Mouse (Mus musculus): Measurements from ENCODE around the gene Ccdc47. TPM values are rescaled to one million over a fixed set of nuclear protein-coding genes. Genes with fewer than 3 reads are reported as not detected.
"Not testable (repeated sequence)": the region's sequence is repeated elsewhere in the genome, so short reads cannot be mapped to it uniquely, and the experiment has no call there.

Gene Ccdc47
- polyA plus RNA-seq, 1 experiment from 2014 or later = 71.0 TPM

GRCm38 (mm10) chr11:106254767-106255166 lies 38.6 kb upstream of the Ccdc47 start:
- Histone ChIP-seq H3K4me1 (ENCODE audit: control insufficient read depth, insufficient read depth, low read length) (peaks cover 16% of the 10 kb centered on the region), H3K4me3 (ENCODE audit: low read depth, low read length) (peak overlapping the region; percentile 79), H3K9me3 (replicated peaks; ENCODE audit: control insufficient read depth, low read length) (no peaks in the 10 kb centered on the region), H3K4me2 (ENCODE audit: low read length) (peak overlapping the region; percentile 98), H3K36me3 (ENCODE audit: control insufficient read depth, insufficient read depth, low read length) (peaks cover 55% of the 10 kb centered on the region), H3K9ac (ENCODE audit: low read length) (peak overlapping the region; percentile 87; the same call in 1 of the 2 replicates), H3K27ac (ENCODE audit: low read depth, low read length) (no peak overlapping the region), H3K27me3 (replicated peaks; ENCODE audit: control insufficient read depth, insufficient read depth, low read length) (no peaks in the 10 kb centered on the region)
- no peak for ATAC-seq
- no peak for DNase-seq (ENCODE audit: low spot score)
- 28% methylated on average over 2 of the region's 2 CpGs for WGBS

DNA sequence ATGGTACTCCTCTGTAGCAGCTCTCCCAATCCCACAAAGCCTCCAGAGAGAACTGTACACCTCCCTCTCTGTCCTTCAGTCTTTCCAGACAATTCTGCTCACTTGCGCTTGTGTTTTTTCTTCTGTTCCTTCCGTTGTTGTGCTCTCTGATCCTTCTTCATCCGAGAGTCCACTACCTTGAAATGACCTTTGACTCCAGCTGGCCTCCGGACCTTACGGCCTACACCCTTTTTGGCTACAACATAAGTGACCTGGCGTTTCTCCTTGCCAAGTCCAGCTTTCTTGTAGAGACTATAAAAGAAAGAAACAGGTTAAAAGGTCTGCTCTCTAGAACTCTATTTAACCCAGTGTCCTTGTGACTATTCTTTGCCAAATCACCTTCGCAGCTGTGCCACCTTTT lies 33.2 kb upstream of the Ccdc47 start:
- H3K36me3 ChIP-seq (ENCODE audit: control insufficient read depth, insufficient read depth, low read length) = peaks cover 88% of the 10 kb centered on the region

DNA sequence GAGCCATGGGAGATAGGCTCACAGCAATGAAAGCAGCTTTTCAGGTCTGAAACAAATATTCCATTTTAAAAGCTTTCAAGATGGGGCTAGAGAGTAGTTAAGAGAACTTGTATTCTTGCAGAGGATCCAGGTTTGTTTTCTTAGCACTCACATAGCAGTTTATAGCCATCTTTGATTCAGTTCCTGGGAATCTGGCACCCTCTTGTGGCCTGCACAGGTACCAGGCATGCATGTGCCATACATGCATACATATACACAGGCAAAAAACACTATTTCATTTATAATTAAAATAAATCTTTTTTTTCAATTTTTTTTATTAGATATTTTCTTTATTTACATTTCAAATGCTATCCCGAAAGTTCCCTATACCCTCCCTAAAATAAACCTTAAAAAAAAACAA lies 30.7 kb upstream of the Ccdc47 start:
- no peaks in the 10 kb centered on the region for H3K9me3 ChIP-seq (replicated peaks; ENCODE audit: control insufficient read depth, low read length)
- DNase-seq (ENCODE audit: low spot score) (no peak), ATAC-seq (no peak)
- 93% methylated on average over 1 of the region's 1 CpGs for WGBS
- H3K9ac ChIP-seq (ENCODE audit: low read length) = no peak overlapping the region
- H3K4me1 ChIP-seq (ENCODE audit: control insufficient read depth, insufficient read depth, low read length) = no peaks in the 10 kb centered on the region
- H3K36me3 ChIP-seq (ENCODE audit: control insufficient read depth, insufficient read depth, low read length) = peaks cover 98% of the 10 kb centered on the region
- no peak overlapping the region for H3K4me2 ChIP-seq (ENCODE audit: low read length)
- H3K4me3 ChIP-seq (ENCODE audit: low read depth, low read length) = no peak overlapping the region
- H3K27ac ChIP-seq (ENCODE audit: low read depth, low read length) = no peak overlapping the region
- H3K27me3 ChIP-seq (replicated peaks; ENCODE audit: control insufficient read depth, insufficient read depth, low read length) = no peaks in the 10 kb centered on the region

More for the DNA sequence above, 33.2 kb upstream of the Ccdc47 start:
- Histone ChIP-seq H3K9ac (ENCODE audit: low read length) (no peak overlapping the region), H3K4me1 (ENCODE audit: control insufficient read depth, insufficient read depth, low read length) (peaks cover under 1% of the 10 kb centered on the region; the same call in 1 of the 2 replicates), H3K4me3 (ENCODE audit: low read depth, low read length) (no peak overlapping the region), H3K9me3 (replicated peaks; ENCODE audit: control insufficient read depth, low read length) (no peaks in the 10 kb centered on the region), H3K27ac (ENCODE audit: low read depth, low read length) (no peak overlapping the region), H3K4me2 (ENCODE audit: low read length) (no peak overlapping the region), H3K27me3 (replicated peaks; ENCODE audit: control insufficient read depth, insufficient read depth, low read length) (no peaks in the 10 kb centered on the region)
- DNase-seq (ENCODE audit: low spot score) = no peak
- 89% methylated on average over 7 of the region's 7 CpGs for WGBS
- no peak for ATAC-seq

- not testable (repeated sequence) for DNase-seq (ENCODE audit: low spot score); H3K9ac ChIP-seq (ENCODE audit: low read length); H3K4me2 ChIP-seq (ENCODE audit: low read length); H3K4me3 ChIP-seq (ENCODE audit: low read depth, low read length); H3K27me3 ChIP-seq (replicated peaks; ENCODE audit: control insufficient read depth, insufficient read depth, low read length); H3K9me3 ChIP-seq (replicated peaks; ENCODE audit: control insufficient read depth, low read length); ATAC-seq; H3K27ac ChIP-seq (ENCODE audit: low read depth, low read length); H3K4me1 ChIP-seq (ENCODE audit: control insufficient read depth, insufficient read depth, low read length)
- 83% methylated on average over 8 of the region's 8 CpGs for WGBS
- peaks cover 70% of the 10 kb centered on the region for H3K36me3 ChIP-seq (ENCODE audit: control insufficient read depth, insufficient read depth, low read length)
Observed at GRCm38 (mm10) chr11:106233978-106234377, 17.8 kb upstream of the Ccdc47 start.

GRCm38 (mm10) chr11:106220603-106221002 lies 4.5 kb upstream of the Ccdc47 start:
- Histone ChIP-seq H3K27me3 (replicated peaks; ENCODE audit: control insufficient read depth, insufficient read depth, low read length) (no peaks in the 10 kb centered on the region), H3K27ac (ENCODE audit: low read depth, low read length) (no peak overlapping the region), H3K4me2 (ENCODE audit: low read length) (no peak overlapping the region), H3K9me3 (replicated peaks; ENCODE audit: control insufficient read depth, low read length) (no peaks in the 10 kb centered on the region), H3K9ac (ENCODE audit: low read length) (no peak overlapping the region), H3K4me3 (ENCODE audit: low read depth, low read length) (no peak overlapping the region), H3K36me3 (ENCODE audit: control insufficient read depth, insufficient read depth, low read length) (peaks cover 16% of the 10 kb centered on the region), H3K4me1 (ENCODE audit: control insufficient read depth, insufficient read depth, low read length) (peaks cover 17% of the 10 kb centered on the region)
- DNase-seq (ENCODE audit: low spot score) = no peak
- 96% methylated on average over 3 of the region's 3 CpGs for WGBS
- ATAC-seq = no peak

- H3K9me3 ChIP-seq (replicated peaks; ENCODE audit: control insufficient read depth, low read length) = no peaks in the 10 kb centered on the region
- H3K36me3 ChIP-seq (ENCODE audit: control insufficient read depth, insufficient read depth, low read length) = peaks cover 15% of the 10 kb centered on the region
- H3K27ac ChIP-seq (ENCODE audit: low read depth, low read length) = peak within 1 kb of the TSS; percentile 95
- H3K4me3 ChIP-seq (ENCODE audit: low read depth, low read length) = peak within 1 kb of the TSS; percentile 99
- peak; percentile 95 for ATAC-seq
- peak; percentile 99 for DNase-seq (ENCODE audit: low spot score)
- WGBS = 2% methylated on average over 70 of the region's 70 CpGs
- H3K27me3 ChIP-seq (replicated peaks; ENCODE audit: control insufficient read depth, insufficient read depth, low read length) = no peaks in the 10 kb centered on the region
- peaks cover 24% of the 10 kb centered on the region for H3K4me1 ChIP-seq (ENCODE audit: control insufficient read depth, insufficient read depth, low read length)
- H3K4me2 ChIP-seq (ENCODE audit: low read length) = peak within 1 kb of the TSS; percentile 83
- peak within 1 kb of the TSS; percentile 96 for H3K9ac ChIP-seq (ENCODE audit: low read length)
Observed at GRCm38 (mm10) chr11:106216730-106217490, 766 bp upstream of the Ccdc47 start, which contains the start of gene Ddx42. TSS of gene Ddx42 (plus strand) at chr11:106216926.

DNA sequence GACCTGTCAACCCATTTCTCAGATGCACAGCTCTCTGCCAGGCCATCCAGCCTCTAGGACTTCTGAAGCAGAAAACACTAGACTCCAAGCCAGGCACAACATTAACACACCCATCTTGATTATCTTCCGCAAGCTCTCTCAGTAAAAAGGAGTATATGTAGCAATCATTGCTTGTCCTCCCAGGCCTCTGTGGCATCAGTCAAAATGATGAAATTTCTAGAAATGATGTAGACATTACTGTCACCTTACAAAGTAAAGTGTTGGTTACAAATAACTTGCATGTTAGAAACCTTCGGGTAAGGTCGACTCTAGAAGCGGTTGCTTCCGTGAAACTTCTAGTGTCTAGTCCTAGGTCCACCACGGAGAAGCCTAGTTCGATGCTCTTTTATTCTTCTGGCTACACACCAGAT lies 689 bp downstream of the Ccdc47 start:
- no peak for DNase-seq (ENCODE audit: low spot score)
- peak overlapping the region; percentile 83 for H3K4me2 ChIP-seq (ENCODE audit: low read length)

GRCm38 (mm10) chr11:106214856-106215255 lies 1.3 kb downstream of the Ccdc47 start:
- Histone ChIP-seq H3K9ac (ENCODE audit: low read length) (no peak overlapping the region; the same call in 1 of the 2 replicates), H3K27me3 (replicated peaks; ENCODE audit: control insufficient read depth, insufficient read depth, low read length) (no peaks in the 10 kb centered on the region), H3K36me3 (ENCODE audit: control insufficient read depth, insufficient read depth, low read length) (peaks cover 33% of the 10 kb centered on the region), H3K4me3 (ENCODE audit: low read depth, low read length) (peak overlapping the region; percentile 99; the same call in 1 of the 2 replicates), H3K4me2 (ENCODE audit: low read length) (peak overlapping the region; percentile 83), H3K4me1 (ENCODE audit: control insufficient read depth, insufficient read depth, low read length) (peaks cover 20% of the 10 kb centered on the region), H3K27ac (ENCODE audit: low read depth, low read length) (no peak overlapping the region), H3K9me3 (replicated peaks; ENCODE audit: control insufficient read depth, low read length) (no peaks in the 10 kb centered on the region)
- DNase-seq (ENCODE audit: low spot score) (no peak), ATAC-seq (no peak)
- 90% methylated on average over 5 of the region's 5 CpGs for WGBS

More for the DNA sequence above, 689 bp downstream of the Ccdc47 start:
- Histone ChIP-seq H3K27me3 (replicated peaks; ENCODE audit: control insufficient read depth, insufficient read depth, low read length) (no peaks in the 10 kb centered on the region), H3K36me3 (ENCODE audit: control insufficient read depth, insufficient read depth, low read length) (peaks cover 28% of the 10 kb centered on the region), H3K4me1 (ENCODE audit: control insufficient read depth, insufficient read depth, low read length) (peaks cover 22% of the 10 kb centered on the region), H3K9ac (ENCODE audit: low read length) (peak overlapping the region; percentile 80), H3K27ac (ENCODE audit: low read depth, low read length) (peak overlapping the region; percentile 95; the same call in 1 of the 2 replicates), H3K4me3 (ENCODE audit: low read depth, low read length) (peak overlapping the region; percentile 99), H3K9me3 (replicated peaks; ENCODE audit: control insufficient read depth, low read length) (no peaks in the 10 kb centered on the region)
- ATAC-seq = no peak
- WGBS = 31% methylated on average over 7 of the region's 7 CpGs

- Histone ChIP-seq H3K9ac (ENCODE audit: low read length) (no peak overlapping the region), H3K4me1 (ENCODE audit: control insufficient read depth, insufficient read depth, low read length) (peaks cover 9% of the 10 kb centered on the region), H3K4me3 (ENCODE audit: low read depth, low read length) (no peak overlapping the region), H3K9me3 (replicated peaks; ENCODE audit: control insufficient read depth, low read length) (no peaks in the 10 kb centered on the region), H3K27me3 (replicated peaks; ENCODE audit: control insufficient read depth, insufficient read depth, low read length) (no peaks in the 10 kb centered on the region), H3K4me2 (ENCODE audit: low read length) (no peak overlapping the region), H3K27ac (ENCODE audit: low read depth, low read length) (no peak overlapping the region), H3K36me3 (ENCODE audit: control insufficient read depth, insufficient read depth, low read length) (peaks cover 54% of the 10 kb centered on the region)
- 94% methylated on average over 8 of the region's 8 CpGs for WGBS
- ATAC-seq (no peak), DNase-seq (ENCODE audit: low spot score) (no peak)
Observed at GRCm38 (mm10) chr11:106212771-106213170, 3.4 kb downstream of the Ccdc47 start.

Data from forebrain, embryonic 14.5 days (tissue).